Mouse (Mus musculus) liver, embryonic 15.5 days (tissue): ENCODE measurements around the gene Ddost. TPM values are rescaled to one million over a fixed set of nuclear protein-coding genes. Genes with fewer than 3 reads are reported as not detected.

Source experiments
- ATAC-seq: fragments of 200-750 bp; cut with Nextera tagmentation; 2 replicates; pipeline ENCODE4 v1.8.0; 2017; ENCODE audit warnings: moderate number of reproducible peaks, mild to moderate bottlenecking, moderate library complexity; ENCODE audit not compliant: insufficient read depth
- H3K27ac ChIP-seq: fragments of 300-500 bp; sonication (generic); replicated peaks from 2 replicates; pipeline ENCODE4 v1.5.1; 2015; ENCODE audit warnings: mild to moderate bottlenecking, inconsistent platforms
- H3K27me3 ChIP-seq: fragments of 300-500 bp; sonication (generic); 2 replicates; pipeline ENCODE4 v1.6.1; 2015; ENCODE audit warnings: mild to moderate bottlenecking, inconsistent platforms
- H3K36me3 ChIP-seq: fragments of 300-500 bp; sonication (generic); replicated peaks from 2 replicates; pipeline ENCODE4 v1.6.1; 2015; ENCODE audit warnings: moderate library complexity, mild to moderate bottlenecking, inconsistent platforms
- H3K4me1 ChIP-seq: fragments of 300-500 bp; sonication (generic); replicated peaks from 2 replicates; pipeline ENCODE4 v1.6.1; 2015; ENCODE audit warnings: inconsistent platforms
- H3K4me2 ChIP-seq: fragments of 300-500 bp; sonication (generic); 2 replicates; pipeline ENCODE4 v1.6.1; 2015; ENCODE audit warnings: moderate library complexity, mild to moderate bottlenecking, inconsistent platforms
- H3K4me3 ChIP-seq: fragments of 300-500 bp; sonication (generic); replicated peaks from 2 replicates; pipeline ENCODE4 v1.5.1; 2015; ENCODE audit warnings: mild to moderate bottlenecking, inconsistent platforms
- H3K9ac ChIP-seq: fragments of 300-500 bp; sonication (generic); 2 replicates; pipeline ENCODE4 v1.6.1; 2015; ENCODE audit warnings: moderate library complexity, mild to moderate bottlenecking, inconsistent platforms
- H3K9me3 ChIP-seq: fragments of 300-500 bp; sonication (generic); replicated peaks from 2 replicates; pipeline ENCODE4 v1.6.1; 2016; ENCODE audit warnings: inconsistent platforms
- WGBS: fragments of 180-500 bp; shearing (Covaris S2); methylation state at CpG from one replicate; pipeline ENCODE4 v1.1.7; 2015; ENCODE audit warnings: mixed read lengths; ENCODE audit not compliant: insufficient replicate concordance; 5-methylcytosine and 5-hydroxymethylcytosine counted together
- polyA plus RNA-seq: library from polyadenylated mRNA; unstranded; fragments of >200 nt; fragmentation: Nextera tagmentation; extraction: Ambion mirVana; gene quantifications from 2 replicates; pipeline ENCODE4 v1.2.1, GENCODE M21; 2015

Ddost gene
- 173 and 194 TPM in 2 replicates for polyA plus RNA-seq

GRCm38 (mm10) chr4:138304340-138305104 lies at the start of gene Ddost:
TSS of gene Ddost (plus strand) at chr4:138304730.
- peaks cover 30% of the 10 kb centered on the region for H3K36me3 ChIP-seq
- H3K4me2 ChIP-seq = peak within 1 kb of the TSS; percentile 92
- peak within 1 kb of the TSS; percentile 93 for H3K9ac ChIP-seq
- WGBS = under 1% methylated on average over 64 of the region's 64 CpGs
- ATAC-seq = peak; percentile 99
- H3K9me3 ChIP-seq = no peaks in the 10 kb centered on the region
- peaks cover 40% of the 10 kb centered on the region for H3K4me1 ChIP-seq
- peak within 1 kb of the TSS; percentile 99 for H3K4me3 ChIP-seq
- H3K27me3 ChIP-seq = no peaks in the 10 kb centered on the region
- peak within 1 kb of the TSS; percentile 83 for H3K27ac ChIP-seq

- no peak overlapping the region for H3K9ac ChIP-seq
- H3K4me1 ChIP-seq = peaks cover 14% of the 10 kb centered on the region
- no peaks in the 10 kb centered on the region for H3K9me3 ChIP-seq
- H3K4me3 ChIP-seq = no peak overlapping the region
- H3K27ac ChIP-seq = no peak overlapping the region
- no peak for ATAC-seq
- WGBS = 33% methylated on average over 22 of the region's 22 CpGs
- H3K27me3 ChIP-seq = peaks cover 56% of the 10 kb centered on the region
- no peak overlapping the region for H3K4me2 ChIP-seq
- H3K36me3 ChIP-seq = no peaks in the 10 kb centered on the region
Observed at GRCm38 (mm10) chr4:138257116-138257687, 47.3 kb upstream of the Ddost start.

GRCm38 (mm10) chr4:138258663-138259062 lies 45.9 kb upstream of the Ddost start:
- H3K9me3 ChIP-seq = no peaks in the 10 kb centered on the region
- H3K4me1 ChIP-seq = peaks cover 20% of the 10 kb centered on the region
- no peak overlapping the region for H3K27ac ChIP-seq
- peaks cover 52% of the 10 kb centered on the region for H3K27me3 ChIP-seq
- no peak overlapping the region for H3K9ac ChIP-seq
- H3K4me2 ChIP-seq = no peak overlapping the region
- H3K36me3 ChIP-seq = no peaks in the 10 kb centered on the region
- WGBS = 48% methylated on average over 7 of the region's 7 CpGs
- no peak for ATAC-seq
- no peak overlapping the region for H3K4me3 ChIP-seq

- H3K27me3 ChIP-seq = peaks cover 51% of the 10 kb centered on the region
- no peak for ATAC-seq
- H3K36me3 ChIP-seq = no peaks in the 10 kb centered on the region
- peaks cover 20% of the 10 kb centered on the region for H3K4me1 ChIP-seq
- H3K27ac ChIP-seq = no peak overlapping the region
- H3K9ac ChIP-seq = no peak overlapping the region
- WGBS = 22% methylated on average over 5 of the region's 5 CpGs
- H3K4me3 ChIP-seq = no peak overlapping the region
- H3K9me3 ChIP-seq = no peaks in the 10 kb centered on the region
- H3K4me2 ChIP-seq = no peak overlapping the region
Observed at GRCm38 (mm10) chr4:138259482-138259881, 45.0 kb upstream of the Ddost start.

- Histone ChIP-seq H3K9ac (peak overlapping the region; percentile 21; the same call in 1 of the 2 replicates), H3K9me3 (no peaks in the 10 kb centered on the region), H3K36me3 (no peaks in the 10 kb centered on the region), H3K27ac (0 out of 2 replicates have a peak overlapping the region, but pooled peaks have one; percentile 2), H3K4me3 (peak overlapping the region; percentile 68), H3K27me3 (peaks cover 41% of the 10 kb centered on the region), H3K4me1 (peaks cover 16% of the 10 kb centered on the region), H3K4me2 (peak overlapping the region; percentile 69)
- peak; percentile 82 for ATAC-seq
- 1% methylated on average over 70 of the region's 78 CpGs for WGBS
Observed at GRCm38 (mm10) chr4:138261843-138262681, 42.5 kb upstream of the Ddost start.

GRCm38 (mm10) chr4:138267869-138268268 lies 36.7 kb upstream of the Ddost start:
- H3K4me3 ChIP-seq = no peak overlapping the region
- peaks cover 20% of the 10 kb centered on the region for H3K27me3 ChIP-seq
- H3K4me1 ChIP-seq = peaks cover under 1% of the 10 kb centered on the region; the same call in 1 of the 2 replicates
- H3K27ac ChIP-seq = no peak overlapping the region
- H3K9me3 ChIP-seq = no peaks in the 10 kb centered on the region
- no peaks in the 10 kb centered on the region for H3K36me3 ChIP-seq
- no peak for ATAC-seq
- H3K4me2 ChIP-seq = no peak overlapping the region
- WGBS = 67% methylated on average over 10 of the region's 10 CpGs
- no peak overlapping the region for H3K9ac ChIP-seq

- H3K4me2 ChIP-seq = no peak overlapping the region
- H3K36me3 ChIP-seq = no peaks in the 10 kb centered on the region
- H3K4me1 ChIP-seq = no peaks in the 10 kb centered on the region
- no peak for ATAC-seq
- H3K9me3 ChIP-seq = no peaks in the 10 kb centered on the region
- H3K4me3 ChIP-seq = no peak overlapping the region
- no peak overlapping the region for H3K27ac ChIP-seq
- 62% methylated on average over 14 of the region's 14 CpGs for WGBS
- H3K27me3 ChIP-seq = peaks cover 6% of the 10 kb centered on the region; the same call in 1 of the 2 replicates
- no peak overlapping the region for H3K9ac ChIP-seq
Observed at GRCm38 (mm10) chr4:138272011-138272997, 32.2 kb upstream of the Ddost start.

GRCm38 (mm10) chr4:138278346-138278745 lies 26.2 kb upstream of the Ddost start:
- Histone ChIP-seq H3K27ac (no peak overlapping the region), H3K27me3 (no peaks in the 10 kb centered on the region), H3K4me3 (no peak overlapping the region), H3K36me3 (no peaks in the 10 kb centered on the region), H3K9ac (no peak overlapping the region), H3K4me2 (no peak overlapping the region), H3K4me1 (no peaks in the 10 kb centered on the region), H3K9me3 (no peaks in the 10 kb centered on the region)
- 61% methylated on average over 7 of the region's 7 CpGs for WGBS
- ATAC-seq = no peak

GRCm38 (mm10) chr4:138282834-138283233 lies 21.7 kb upstream of the Ddost start:
- Histone ChIP-seq H3K36me3 (no peaks in the 10 kb centered on the region), H3K4me3 (no peak overlapping the region), H3K4me1 (no peaks in the 10 kb centered on the region), H3K27ac (no peak overlapping the region), H3K9me3 (no peaks in the 10 kb centered on the region), H3K27me3 (no peaks in the 10 kb centered on the region), H3K4me2 (no peak overlapping the region), H3K9ac (no peak overlapping the region)
- ATAC-seq = peak; percentile 52; the same call in 1 of the 2 replicates
- WGBS = 19% methylated on average over 4 of the region's 4 CpGs

GRCm38 (mm10) chr4:138286411-138286810 lies 18.1 kb upstream of the Ddost start:
- ATAC-seq = no peak
- no peak overlapping the region for H3K4me3 ChIP-seq
- H3K4me1 ChIP-seq = no peaks in the 10 kb centered on the region
- no peak overlapping the region for H3K9ac ChIP-seq
- H3K9me3 ChIP-seq = no peaks in the 10 kb centered on the region
- no peak overlapping the region for H3K4me2 ChIP-seq
- H3K27ac ChIP-seq = no peak overlapping the region
- H3K36me3 ChIP-seq = no peaks in the 10 kb centered on the region
- H3K27me3 ChIP-seq = no peaks in the 10 kb centered on the region
- 55% methylated on average over 12 of the region's 12 CpGs for WGBS
